Mouse (Mus musculus) thymus, postnatal 36 days (tissue): ENCODE measurements around the gene Gm21188.
"Not testable (repeated sequence)": the region's sequence is repeated elsewhere in the genome, so short reads cannot be mapped to it uniquely, and the experiment has no call there.

ENCODE experiments used
- DNase-seq, 2 experiments: peaks; one replicate each; pipeline ENCODE4 v3.0.0; 2022; ENCODE audit warnings: mixed read lengths in 2 of 2

Gm21188 gene

DNA sequence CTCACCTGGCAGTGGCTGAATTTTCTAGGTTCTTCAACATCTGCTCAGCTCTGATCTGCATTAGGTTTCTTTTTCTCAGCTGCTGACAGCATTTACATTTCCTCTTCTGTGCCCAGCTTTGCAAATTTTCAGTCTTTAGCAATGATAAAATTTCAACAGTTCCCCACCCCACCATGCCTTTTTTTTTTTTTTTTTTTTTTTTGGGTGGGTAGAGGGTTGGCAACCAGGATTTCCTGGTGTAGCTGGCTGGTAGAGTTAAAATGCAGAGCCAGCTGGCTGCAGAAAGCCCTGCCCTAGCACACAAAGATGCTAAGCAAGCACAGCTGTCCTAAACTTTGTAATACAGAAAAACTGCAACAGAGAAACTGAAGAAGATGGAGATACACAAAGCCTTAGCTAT is at the start of gene Gm21188:
Gene Gm21188, minus strand, starts transcription at position 110 of the 400 bp plus-strand sequence.
- not testable (repeated sequence) for DNase-seq

DNA sequence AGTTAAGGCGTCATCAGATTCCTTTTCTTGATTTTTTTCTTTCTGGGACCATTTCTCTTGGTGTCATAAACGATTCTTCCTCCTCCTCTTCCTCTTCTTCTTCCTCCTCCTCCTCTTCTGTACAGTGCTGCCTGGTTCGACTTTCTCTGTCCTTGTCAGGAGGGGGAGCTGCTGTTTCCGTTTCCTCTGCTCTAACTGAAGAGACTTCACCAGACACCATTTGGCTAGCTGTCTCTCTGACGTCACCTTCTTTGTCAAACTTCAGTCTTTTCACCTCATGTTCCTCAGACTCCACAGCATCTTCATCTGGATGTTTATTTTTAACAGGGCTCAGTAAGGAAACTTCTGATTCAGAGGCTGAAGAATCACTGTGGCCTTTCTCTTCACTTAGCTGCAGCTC is 47.3 kb upstream of the Gm21188 start:
- not testable (repeated sequence) for DNase-seq

DNA sequence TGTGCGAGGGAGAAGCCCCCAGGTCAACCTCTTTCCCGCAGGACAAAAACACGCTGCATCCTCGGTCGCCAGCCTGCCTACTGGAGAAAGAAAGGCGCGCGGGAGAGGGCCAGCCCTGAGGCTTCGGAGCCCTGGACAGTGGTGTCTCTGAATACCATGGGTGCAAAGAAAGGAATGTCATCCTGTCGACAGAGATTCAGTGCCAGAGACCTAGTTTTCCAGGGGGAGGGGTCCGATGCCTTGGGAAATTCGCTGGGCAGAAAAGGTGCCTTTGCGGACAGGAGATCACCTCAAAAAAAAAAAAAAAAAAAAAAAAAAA is 44.9 kb upstream of the Gm21188 start:
- DNase-seq, result not testable (repeated sequence)

DNA sequence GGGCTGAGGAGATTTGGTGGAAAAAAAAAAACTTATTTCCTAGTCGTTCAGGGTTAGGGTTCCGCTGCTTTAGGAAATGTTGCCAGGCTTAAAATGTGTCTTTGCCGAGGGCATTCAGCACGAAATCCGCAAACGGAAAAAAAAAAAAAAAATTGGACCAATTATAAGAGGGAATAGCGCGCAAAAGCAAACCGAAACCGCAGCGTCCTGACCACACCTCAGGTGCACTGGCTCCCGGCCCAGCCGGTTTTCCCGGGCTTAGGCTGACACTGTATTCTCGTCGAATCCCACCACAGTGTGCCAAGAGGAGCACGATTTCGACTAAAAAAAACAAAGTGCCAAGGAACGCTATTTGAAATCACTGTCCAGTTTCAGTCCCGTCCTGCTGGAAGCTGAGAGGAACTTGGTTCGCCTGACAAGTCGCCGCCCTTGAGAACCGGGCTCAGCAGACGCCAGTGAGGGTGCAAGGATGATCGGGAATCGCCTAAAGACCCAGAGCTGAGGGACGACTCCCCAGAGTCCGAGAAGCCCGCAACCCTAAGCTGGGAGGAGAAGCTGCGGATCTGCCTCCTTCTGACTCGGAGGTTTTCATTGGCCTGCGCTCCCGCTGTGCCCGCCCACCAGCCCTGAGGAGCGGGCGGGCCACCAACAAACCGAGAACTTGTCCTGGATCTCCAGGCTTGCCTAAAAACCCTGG is 44.4 kb upstream of the Gm21188 start:
- peak in 1 of 2 experiments; percentile 14 for DNase-seq

DNA sequence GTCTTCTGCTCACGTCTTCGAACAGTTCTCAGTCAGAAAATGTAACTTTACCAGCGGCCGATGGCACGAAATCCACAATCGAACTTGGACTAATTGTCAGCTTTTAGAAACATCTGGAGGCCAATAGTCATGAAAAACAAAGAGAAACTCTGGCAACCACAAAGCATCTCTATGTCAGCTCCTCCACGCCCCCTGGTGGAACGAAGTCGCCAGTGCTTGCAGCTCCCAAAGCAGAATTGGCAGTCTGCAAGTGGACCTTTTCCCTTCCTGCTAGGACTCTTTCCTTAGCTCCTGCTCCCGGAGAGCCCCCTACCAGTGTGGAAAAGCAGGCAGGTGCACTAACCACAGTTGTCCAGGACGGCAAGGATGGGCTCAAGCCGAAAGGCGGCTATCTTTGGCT is 41.0 kb upstream of the Gm21188 start:
- not testable (repeated sequence) for DNase-seq

DNA sequence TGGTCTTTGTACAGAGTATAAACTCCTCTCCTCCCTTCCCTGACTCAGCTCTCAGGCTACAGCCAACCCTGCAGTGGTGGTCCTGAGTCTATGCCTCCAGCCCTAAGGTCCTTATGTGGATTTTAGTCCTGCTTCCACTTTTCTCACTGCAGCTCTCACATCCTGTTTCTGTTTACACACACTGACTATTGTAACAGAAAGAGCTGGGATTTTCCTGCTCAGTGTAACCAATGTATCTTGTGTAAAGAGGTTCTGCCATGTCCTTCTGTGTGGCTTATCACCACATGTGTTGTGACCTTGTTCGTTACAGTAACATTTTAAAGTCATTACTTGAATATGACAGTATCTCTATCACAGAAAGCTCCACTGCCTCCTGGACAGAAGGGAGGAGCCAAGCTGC is 27.6 kb upstream of the Gm21188 start:
- not testable (repeated sequence) for DNase-seq

DNA sequence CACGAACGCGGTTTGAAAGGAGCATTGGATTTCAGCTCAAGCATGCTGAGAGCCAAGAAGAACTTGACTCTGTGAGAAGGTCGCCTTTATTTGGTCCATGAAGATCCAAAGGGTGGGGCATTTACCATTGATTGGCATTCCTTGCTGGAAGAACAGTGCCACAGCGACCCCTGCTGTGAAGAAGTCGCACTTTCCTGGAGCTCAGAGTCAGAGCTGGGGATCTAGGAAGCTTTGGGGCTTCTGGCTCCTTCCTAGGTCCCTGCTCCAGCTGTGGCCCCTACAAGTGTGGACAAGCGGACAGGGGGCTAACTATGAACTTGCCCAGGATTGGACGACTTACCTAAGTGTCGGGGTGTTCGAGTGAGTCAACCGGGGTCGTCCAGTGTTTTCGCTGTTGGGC is 18.9 kb upstream of the Gm21188 start:
- DNase-seq, result not testable (repeated sequence)

DNA sequence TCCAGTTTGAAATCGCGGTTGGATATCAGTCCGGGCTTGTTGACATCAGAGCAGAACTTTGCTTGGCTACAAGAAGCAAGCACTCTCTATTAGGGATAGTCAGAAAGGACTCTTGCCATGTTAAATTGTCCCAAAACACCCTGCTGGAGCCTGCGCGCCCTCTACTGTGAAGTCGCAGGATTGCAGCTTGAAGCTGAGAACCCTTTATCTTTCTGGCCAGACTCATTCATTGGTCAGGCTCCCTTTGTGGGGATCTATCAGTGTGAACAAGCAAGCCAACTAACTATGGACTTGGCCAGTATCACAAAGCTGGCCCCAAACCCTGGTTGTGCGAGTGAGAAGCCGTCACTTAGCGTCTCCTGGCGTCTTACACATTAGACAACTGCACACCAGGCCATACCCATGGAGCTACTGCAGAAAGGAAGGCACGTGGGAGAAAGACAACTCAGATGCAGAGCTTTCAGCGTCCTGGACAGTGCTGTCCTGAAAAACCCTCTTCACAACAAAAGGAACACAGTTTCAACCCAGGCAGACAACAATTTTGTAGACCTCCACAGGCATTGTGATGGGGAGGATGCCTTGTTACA is 18.1 kb upstream of the Gm21188 start:
- not testable (repeated sequence) for DNase-seq

DNA sequence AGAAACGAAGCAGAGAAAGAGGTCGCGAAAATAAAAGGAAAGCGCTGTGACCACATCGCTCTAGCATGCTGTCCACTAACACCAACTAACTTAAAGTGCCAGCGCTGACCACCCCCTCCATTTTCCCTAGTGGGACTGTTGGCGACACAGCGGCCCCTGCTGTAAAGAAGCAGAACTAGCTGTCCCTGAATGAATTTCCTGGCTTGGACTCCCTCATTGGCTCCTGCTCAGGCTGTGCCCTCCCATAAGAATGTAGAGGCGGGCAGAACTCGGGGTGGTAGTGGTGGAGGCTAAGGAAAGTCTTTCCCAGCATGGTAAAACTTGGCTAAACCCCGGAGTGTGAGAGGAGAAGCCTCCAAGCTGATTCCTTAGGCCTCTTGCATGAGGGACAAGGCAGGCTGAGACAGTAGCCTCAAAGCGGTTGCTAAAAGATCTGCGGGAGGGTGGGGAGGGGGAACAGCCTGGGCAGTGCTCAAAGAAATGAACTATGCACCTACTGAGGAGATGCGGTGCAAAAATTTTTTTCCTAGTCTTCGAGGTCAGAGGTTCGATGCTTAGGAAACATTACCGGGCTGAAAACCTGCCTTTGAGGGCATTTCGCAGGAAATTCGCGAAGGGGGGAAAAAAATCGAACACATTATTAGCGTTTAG is 11.6 kb upstream of the Gm21188 start:
- DNase-seq, result not testable (repeated sequence)

DNA sequence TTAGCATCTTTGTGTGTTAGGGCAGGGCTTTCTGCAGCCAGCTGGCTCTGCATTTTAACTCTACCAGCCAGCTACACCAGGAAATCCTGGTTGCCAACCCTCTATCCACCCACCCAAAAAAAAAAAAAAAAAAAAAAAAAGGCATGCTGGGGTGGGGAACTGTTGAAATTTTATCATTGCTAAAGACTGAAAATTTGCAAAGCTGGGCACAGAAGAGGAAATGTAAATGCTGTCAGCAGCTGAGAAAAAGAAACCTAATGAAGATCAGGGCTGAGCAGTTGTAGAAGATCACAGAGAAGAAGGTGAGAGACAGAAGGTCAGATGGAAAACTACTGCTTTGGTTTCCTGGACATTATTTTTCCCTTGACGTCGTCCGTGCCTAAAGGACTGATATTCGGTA is 10.9 kb upstream of the Gm21188 start:
- not testable (repeated sequence) for DNase-seq

DNA sequence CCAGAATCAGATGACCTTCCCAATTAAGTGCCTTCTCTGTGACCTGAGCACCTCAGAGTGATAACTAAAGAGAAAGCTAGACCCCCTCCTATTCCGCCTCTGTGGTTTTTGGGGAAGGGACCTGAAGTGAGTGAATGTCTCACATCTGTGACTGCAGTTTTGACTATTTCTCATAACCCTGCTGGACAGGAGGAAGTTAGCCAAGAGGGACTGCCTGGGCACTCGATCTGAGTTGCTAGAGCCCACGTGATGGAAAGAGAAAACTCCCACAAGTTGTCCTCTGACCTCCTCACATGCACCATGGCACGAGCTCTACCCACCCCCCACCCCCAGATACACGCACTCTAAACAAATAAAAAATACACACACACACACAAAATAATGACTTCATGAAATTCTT is 3.4 kb downstream of the Gm21188 start:
- DNase-seq, result not testable (repeated sequence)

DNA sequence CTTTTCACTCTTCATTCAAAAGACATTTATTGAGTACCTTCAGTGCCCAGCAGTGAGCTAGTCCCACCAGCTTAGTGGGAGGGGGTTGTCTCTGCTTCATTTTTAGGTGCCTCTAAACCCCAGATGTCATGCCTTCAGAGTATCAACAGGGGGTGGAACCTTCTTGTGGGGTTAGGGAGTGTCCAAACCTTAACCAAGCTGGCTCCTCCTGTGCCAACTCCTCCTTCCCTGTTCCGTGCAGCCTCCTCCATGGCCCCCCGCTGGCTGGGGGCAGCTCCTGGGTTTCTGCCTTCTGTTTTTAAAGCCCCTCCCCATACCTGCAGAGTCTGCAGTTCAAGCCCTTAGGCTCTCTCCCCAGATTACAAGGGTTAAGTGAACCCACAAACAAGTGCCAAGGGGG is 3.8 kb downstream of the Gm21188 start:
- not testable (repeated sequence) for DNase-seq

DNA sequence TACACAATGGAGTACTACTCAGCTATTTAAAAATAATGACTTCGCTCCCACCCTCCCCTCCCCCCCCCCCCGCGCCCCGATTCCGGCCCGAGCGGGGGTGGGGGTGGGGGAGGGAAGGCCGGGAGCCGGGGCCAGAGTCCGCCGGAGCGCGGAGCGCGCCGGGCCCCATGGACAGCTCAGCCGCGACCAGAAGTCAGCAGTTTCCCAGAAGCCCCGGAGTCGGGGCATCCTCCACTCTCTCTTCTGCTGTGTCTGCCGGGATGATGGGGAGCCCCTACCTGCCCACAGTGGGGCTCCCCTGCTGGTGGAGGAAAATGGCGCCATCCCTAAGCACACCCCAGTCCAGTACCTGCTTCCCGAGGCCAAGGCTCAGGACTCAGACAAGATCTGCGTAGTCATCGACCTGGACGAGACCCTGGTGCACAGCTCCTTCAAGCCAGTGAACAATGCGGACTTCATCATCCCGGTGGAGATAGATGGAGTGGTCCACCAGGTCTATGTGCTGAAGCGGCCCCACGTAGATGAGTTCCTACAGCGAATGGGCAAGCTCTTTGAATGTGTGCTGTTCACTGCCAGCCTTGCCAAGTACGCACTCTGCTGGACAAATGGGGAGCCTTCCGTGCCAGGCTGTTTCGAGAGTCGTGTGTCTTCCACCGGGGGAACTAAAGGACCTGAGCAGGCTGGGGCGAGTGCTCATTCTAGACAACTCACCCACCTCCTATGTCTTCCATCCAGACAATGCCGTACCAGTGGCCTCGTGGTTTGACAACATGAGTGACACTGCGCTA is 5.4 kb downstream of the Gm21188 start:
- DNase-seq, result not testable (repeated sequence)

DNA sequence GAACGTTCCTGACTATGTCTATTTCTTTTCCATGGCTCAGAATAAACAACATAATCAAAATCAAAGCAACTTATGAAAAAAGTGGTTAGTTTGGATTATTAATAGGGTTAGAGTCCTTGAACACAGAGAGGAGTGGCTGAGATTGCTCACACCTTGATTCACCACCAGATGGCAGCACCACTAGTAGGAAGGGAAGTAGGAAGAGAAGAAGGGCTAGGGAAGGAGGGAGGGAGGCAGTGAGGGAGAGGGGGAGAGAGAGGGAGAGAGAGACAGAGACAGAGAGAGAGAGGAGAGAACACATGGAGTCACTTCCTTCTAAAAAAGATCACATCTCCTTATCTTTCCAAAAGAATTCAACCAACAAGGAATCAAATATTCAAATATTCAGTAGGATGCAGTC is 10.8 kb downstream of the Gm21188 start:
- peak; percentile 9 to 29 for DNase-seq

DNA sequence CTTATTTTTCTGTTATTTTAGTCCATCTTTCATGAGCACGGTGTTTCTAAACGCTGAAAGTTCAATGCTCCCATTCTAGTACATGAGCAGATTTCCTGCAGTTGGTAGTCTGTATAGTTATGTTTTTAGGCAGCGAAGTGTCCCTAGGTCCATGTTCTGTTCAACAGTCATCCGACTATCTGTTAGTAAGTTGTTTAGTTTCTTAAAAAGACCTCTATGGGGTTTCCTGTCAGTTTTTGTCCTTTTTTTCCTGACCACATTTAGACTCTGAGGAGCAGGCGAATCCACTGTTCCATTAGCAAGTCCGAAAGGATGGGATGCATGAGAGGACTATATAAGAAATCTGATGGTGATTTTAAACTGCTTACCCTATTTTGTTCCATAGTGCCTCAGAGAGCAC is 14.1 kb downstream of the Gm21188 start:
- not testable (repeated sequence) for DNase-seq

DNA sequence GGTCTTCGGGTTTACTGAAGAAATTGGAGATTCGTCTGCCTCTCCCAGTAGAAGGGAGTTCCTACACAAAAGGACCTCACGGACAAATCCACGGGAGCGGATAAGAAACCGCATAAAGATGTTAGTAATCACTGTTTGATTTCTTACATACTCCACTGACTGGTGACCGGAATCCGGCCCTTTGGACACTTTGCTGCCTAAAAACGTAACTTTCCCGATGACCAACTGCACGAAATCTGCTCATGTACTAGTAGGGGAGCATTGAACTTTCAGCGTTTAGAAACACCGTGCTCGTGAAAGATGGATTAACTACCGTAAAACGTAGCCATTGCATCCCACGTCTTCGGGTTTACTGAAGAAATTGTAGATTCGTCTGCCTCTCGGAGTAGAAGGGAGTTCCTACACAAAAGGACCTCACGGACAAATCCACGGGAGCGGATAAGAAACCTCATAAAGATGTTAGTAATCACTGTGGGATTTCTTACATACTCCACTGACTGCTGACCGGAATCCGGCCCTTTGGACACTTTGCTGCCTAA is 15.3 kb downstream of the Gm21188 start:
- not testable (repeated sequence) for DNase-seq

DNA sequence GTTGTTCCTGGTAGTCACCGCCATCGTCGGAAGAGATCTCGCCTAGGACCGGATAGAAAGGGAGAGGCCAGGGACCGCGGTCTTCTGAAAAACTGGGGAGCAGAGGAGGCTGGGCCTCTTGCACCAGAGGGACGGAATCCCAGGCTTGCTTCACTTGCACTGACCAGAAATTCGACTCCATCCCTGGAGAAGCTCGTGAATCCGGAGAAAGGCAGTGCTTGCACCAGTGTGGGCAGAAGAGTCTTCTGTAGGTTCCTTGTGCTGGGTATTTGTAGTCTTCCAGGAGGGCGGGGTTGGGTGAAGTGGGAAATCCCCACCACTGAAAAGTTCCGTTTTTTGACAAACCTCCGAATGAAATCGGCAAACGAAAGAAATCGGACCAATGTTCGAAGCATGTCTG is 16.8 kb downstream of the Gm21188 start:
- peak in 1 of 2 experiments; percentile 4 for DNase-seq

DNA sequence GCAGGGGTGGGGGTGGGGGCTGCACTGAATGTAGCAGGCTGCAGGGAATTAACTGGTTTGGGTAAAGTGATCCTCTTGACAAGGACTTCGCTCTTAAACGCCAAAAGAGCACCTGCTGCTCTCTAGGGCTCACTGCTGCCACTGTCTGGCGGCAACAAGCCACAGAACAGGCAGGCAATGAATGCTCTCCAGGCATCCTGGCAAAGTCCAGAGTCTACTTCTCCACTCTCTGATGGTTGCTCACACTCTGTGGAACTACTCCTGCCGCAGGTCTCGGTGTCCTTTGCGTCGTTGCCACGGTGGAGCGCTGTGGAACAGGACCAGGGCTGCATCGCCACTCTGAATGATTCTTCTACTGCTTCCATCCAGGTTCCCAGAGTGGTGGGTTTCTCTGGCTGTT is 17.4 kb downstream of the Gm21188 start:
- not testable (repeated sequence) for DNase-seq

DNA sequence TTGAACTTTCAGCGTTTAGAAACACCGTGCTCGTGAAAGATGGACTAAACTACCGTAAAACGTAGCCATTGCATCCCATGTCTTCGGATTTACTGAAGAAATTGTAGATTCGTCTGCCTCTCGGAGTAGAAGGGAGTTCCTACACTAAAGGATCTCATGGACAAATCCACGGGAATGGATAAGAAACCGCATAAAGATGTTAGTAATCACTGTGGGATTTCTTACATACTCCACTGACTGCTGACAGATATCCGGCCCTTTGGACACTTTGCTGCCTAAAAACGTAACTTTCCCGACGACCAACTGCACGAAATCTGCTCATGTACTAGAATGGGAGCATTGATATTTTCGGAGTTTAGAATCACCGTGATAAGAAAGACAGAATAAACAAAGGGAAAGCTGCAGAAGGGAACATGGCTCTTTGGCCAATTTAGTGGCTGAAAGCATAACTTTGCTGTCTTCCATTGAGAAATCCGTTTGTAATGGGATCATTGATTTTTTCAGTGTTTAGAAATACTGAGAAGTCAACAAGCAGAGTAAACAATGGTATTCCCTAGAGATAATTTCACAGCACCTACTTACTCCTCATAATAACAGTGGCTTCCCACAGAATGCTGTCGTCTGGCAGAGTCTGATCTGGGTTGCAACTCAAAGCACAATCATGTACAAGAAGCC is 18.3 kb downstream of the Gm21188 start:
- DNase-seq, result not testable (repeated sequence)

DNA sequence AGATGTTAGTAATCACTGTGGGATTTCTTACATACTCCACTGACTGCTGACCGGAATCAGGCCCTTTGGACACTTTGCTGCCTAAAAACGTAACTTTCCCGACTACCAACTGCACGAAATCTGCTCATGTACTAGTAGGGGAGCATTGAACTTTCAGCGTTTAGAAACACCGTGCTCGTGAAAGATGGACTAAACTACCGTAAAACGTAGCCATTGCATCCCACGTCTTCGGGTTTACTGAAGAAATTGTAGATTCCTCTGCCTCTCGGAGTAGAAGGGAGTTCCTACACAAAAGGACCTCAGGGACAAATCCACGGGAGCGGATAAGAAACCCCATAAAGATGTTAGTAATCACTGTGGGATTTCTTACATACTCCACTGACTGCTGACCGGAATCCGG is 20.3 kb downstream of the Gm21188 start:
- peak in 1 of 2 experiments; percentile 7 for DNase-seq

DNA sequence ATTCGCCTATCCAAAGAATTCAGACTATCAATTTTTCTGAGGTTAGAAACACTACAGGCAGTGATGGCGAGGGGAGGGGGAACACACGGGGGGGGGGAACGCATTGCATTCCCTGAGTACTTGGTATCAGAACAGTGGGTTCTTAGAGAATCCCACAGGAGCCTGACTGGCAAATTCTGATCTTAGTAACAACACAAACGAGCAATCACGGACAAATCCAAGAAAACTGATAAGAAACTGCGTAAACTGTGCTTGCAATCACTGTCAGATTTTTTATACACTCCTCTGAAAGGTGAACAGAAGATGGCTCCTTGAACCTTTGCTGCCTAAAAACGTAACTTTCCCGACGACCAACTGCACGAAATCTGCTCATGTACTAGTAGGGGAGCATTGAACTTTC is 24.6 kb downstream of the Gm21188 start:
- not testable (repeated sequence) for DNase-seq

DNA sequence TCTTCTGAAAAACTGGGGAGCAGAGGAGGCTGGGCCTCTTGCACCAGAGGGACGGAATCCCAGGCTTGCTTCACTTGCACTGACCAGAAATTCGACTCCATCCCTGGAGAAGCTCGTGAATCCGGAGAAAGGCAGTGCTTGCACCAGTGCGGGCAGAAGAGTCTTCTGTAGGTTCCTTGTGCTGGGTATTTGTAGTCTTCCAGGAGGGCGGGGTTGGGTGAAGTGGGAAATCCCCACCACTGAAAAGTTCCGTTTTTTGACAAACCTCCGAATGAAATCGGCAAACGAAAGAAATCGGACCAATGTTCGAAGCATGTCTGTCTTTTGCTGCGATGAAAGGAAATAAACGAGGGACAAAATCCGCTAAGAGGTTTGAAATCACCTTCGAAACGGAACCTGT is 25.1 kb downstream of the Gm21188 start, which contains the start of gene Gm36079:
Gene Gm36079, minus strand, starts transcription at position 101 of the 400 bp plus-strand sequence.
- DNase-seq, result not testable (repeated sequence)
